Mouse (Mus musculus) kidney, postnatal 4 days (tissue): Measurements from ENCODE around the gene Ttc25.
"Not testable (repeated sequence)": the region's sequence is repeated elsewhere in the genome, so short reads cannot be mapped to it uniquely, and the experiment has no call there.

Experiments used
- DNase-seq, 2 experiments: peaks; one replicate each; pipeline ENCODE4 v3.0.0; 2021; ENCODE audit warnings: mixed read lengths in 2 of 2

Gene Ttc25

GRCm38 (mm10) chr11:100608796-100609195 is 63.4 kb downstream of the Ttc25 start:
- DNase-seq, result no peak

GRCm38 (mm10) chr11:100609355-100609996 is 64.1 kb downstream of the Ttc25 start:
- DNase-seq, result no peak

DNA sequence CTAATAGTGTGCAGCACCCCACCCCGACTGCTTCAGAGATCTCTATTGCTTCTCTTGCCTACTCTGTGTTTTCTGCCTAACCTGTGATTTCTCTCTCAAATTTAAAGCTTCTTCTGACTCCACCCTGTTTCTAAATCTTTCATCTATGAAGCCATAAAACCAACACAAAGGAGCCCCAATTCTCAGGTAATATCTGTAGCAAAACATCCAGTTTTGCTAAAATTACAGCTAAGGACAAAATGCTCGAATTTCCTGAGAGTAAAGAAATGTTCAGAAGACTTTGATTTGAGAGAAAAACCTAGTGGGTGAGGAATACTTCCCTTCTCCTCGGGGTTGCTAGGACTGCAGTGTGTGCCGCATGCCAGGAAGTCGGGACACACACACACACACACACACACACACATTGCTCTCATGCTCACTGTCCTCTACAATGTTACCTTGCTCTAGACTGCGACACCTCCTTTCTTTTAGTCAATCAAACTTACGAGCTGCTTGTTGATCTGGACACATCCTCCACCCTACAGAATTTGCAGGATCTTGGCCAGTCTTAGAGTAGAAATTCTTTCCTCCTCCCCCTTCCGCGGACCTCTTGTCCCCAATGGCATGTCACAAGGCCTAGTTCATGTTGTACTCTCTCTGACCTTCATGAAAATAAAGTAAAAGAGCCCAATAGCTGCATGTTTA is 64.7 kb downstream of the Ttc25 start:
- peak in 1 of 2 experiments; percentile 15 for DNase-seq

DNA sequence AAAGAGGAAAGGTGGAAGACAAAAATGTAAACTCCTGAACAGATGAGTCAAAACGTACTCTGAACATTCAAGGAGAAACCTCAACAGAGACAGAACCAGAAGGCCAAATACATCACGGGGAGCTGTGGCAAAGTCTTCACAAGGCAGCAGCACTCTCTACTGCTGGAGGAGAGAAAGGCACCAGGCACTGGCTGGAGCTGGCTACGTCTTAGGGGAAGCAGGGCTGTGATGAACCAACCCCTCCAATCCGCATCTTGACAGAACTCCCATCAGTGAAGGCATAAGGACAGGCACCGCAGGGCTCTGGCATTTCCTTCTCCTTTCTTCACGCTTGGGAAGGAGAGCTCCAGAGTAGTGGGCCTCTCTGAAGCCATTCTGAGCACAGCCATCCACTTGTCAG is 66.2 kb downstream of the Ttc25 start:
- no peak for DNase-seq

GRCm38 (mm10) chr11:100613241-100613640 is 67.8 kb downstream of the Ttc25 start:
- DNase-seq, result no peak

GRCm38 (mm10) chr11:100616332-100616731 is 70.9 kb downstream of the Ttc25 start:
- no peak for DNase-seq

- DNase-seq, result not testable (repeated sequence)
These were observed 71.4 kb downstream of the Ttc25 start for GRCm38 (mm10) chr11:100616836-100617235.

DNA sequence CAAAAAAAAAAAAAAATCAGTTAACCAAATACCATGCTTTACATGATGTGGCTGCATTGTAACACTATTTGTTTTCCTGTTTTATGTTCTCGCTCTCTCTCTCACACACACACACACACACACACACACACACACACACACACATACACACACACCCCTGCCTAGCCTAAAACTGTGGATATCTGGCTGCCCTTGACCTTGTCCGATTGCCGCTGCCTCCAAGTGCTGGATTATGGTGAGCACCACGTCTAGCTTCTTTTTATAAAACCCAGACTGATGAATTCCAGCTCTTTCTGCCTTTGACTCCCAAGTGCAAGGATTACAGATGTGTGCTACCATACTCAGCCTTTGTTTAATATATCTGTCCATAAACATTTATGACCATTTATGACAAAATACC is 72.1 kb downstream of the Ttc25 start:
- no peak for DNase-seq

DNA sequence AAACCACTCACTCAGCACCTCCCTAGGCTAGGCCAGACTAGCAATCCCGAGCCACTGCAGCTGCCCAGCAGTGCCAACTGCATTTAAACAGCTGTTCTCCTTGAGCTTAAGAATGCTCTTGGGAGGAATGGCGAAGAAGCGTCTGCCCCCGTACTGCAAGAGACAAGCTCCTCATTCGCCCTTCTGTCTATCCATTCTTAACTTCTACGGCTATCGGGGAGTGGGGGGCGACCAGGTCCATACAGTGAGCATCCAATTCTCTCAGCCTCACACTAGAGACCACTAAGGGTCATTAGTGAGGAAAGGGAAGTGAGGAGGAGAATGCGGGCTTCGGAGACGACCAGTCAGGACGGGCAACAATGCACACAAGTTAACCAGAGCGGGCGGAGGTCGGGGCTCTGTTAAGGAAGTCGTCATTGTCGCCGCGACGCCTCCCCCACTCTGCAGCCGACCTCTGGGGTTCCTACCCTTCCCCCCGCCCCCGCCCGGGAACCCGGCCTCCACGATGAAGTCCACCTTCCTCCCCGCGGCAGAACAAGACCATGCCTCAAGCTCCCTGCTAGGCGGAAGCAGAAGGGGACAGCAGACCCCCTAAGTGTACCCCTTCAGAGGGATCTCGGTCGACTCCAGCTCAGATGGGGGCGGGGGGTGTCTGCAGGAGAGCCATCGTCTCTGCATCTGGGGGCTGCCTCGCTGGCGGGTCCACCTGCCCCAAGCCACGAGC is 73.5 kb downstream of the Ttc25 start, which contains the start of gene Nkiras2:
TSS of gene Nkiras2 (plus strand) at position 484 of the 724 bp plus-strand sequence.
- DNase-seq, result peak; percentile 81 to 89

DNA sequence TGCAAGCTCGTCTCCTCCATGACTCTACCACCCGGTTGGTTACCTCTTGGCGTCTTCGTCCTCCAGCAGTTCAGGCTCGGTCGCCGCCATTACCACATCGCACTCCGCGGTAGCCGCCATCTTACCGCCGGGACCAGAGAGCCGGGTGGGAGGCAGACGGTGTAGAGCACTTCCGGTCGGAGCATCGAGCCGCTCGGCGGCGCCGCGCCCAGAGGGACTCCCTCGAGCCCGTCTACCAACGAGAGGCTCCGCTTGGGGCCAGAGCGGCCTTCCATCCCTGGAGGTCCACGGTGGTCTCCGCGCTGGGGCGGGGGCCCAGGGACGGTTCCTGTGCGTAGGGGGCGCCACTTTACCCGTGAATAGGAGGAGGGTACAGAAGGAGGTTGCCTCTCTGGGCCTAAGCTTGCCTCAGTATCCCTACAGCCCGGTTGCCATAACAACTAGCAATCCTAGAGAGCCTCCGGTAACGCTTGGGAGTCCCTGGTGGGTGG is 74.1 kb downstream of the Ttc25 start:
- DNase-seq, result peak; percentile 96 to 98

DNA sequence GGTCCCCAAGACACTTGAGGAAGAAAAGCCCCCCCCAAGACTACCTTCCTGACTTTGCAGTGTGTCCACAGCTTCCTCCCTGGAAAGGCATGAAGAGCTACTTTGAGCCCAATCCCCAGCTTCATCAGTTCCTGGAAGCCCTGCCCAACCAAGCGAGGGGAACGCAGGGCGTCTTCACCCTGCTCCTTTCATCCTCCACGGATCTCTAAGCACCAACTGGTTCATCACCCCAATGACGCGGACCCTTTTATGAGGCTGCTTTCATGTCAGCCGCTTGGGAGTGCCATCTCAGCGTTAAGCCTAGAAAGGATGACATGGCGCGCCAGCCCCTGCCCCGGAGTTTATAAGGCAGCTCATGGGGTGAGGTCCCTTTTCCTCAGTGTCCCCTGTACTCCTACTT is 74.6 kb downstream of the Ttc25 start, which contains the start of gene Dnajc7:
TSS of gene Dnajc7 (minus strand) at position 187 of the 400 bp plus-strand sequence.
- DNase-seq, result no peak
